Mouse (Mus musculus): ENCODE results near the gene Fmn2.
A peak's percentile ranks its signal among the peaks of the same experiment; 100 is the strongest.

Gene Fmn2

DNA sequence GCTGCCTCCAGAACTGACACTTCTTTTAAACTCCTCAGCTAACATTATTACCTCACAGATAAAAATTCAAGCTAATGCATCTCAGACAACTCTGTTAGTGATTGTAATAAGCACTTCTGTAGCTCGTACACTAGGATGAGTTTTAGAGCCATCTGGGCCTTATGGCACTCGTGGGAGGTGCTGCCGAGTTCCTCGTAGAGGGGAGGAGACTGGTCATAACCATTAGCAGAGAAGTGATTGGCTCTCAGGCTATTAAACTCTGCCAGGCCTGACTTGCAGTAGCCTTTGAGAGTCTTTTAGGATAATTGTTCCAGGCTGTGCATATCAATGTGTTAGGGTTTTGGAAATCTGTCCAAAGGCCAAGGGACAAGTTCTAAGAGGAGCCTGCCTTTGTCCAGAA is 55.6 kb downstream of the Fmn2 start:
- no peak for DNase-seq (ENCODE audit: low spot score in 2 of 2)

DNA sequence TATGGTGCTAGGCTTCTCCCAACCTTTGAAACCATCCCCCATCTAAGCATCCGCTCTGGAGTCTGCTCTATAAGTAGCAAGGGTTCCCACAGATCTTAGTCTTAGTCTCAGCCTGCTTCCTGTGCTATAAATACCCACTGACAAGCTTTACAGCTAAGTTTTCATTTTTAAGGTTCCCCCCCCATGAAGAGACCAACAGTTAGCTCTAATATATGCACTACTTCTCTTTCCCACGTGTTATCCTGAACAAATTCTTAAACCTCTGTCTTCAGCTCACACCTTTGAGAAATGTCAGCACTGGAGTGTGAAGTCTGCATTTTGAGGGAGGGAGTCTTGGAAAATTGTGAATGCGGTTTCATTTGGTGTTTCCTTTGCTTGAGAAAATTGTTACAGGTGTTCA is 56.2 kb downstream of the Fmn2 start:
- DNase-seq (ENCODE audit: low spot score in 2 of 2): no peak

GRCm38 (mm10) chr1:174558488-174558887 is 56.9 kb downstream of the Fmn2 start:
- DNase-seq (ENCODE audit: low spot score in 2 of 2): peak in 1 of 2 experiments; percentile 34

DNA sequence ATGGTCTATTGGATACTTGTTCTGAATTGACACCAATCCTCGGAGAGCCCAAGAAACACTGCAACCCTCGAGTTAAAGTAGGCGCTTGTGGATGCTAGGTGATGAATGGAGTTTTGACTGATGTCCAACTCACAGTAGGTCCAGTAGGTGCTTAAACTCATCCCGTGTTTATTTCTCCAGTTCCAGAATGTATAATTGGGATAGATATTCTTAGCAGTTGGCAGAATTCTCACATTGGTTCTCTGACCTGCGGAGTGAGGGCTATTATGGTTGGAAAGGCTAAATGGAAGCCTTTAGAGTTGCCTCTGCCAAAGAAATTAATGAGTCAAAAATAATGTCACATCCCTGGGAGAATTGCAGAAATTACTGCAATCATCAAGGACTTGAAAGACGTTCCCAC is 62.9 kb downstream of the Fmn2 start:
- no peak for DNase-seq (ENCODE audit: low spot score in 2 of 2)

DNA sequence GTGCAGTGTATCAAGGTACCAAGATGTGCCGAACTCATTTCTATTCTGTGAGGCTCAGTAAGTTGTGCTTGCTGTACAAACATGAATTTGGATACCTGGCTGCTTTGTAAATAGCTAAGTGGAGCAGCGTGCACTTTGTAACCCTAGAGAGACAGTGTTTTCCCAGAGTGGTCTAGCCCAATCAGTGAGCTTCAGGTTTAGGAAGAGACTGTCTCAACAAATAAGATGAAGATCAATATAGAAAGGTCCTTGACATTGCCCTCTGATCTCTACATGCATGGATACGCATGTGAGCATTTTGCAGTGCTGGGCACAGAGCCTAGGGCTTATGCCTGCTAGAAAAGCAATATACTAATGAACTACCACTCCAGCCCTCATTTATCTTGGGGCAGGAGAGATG is 67.0 kb downstream of the Fmn2 start:
- DNase-seq (ENCODE audit: low spot score in 2 of 2): no peak

DNA sequence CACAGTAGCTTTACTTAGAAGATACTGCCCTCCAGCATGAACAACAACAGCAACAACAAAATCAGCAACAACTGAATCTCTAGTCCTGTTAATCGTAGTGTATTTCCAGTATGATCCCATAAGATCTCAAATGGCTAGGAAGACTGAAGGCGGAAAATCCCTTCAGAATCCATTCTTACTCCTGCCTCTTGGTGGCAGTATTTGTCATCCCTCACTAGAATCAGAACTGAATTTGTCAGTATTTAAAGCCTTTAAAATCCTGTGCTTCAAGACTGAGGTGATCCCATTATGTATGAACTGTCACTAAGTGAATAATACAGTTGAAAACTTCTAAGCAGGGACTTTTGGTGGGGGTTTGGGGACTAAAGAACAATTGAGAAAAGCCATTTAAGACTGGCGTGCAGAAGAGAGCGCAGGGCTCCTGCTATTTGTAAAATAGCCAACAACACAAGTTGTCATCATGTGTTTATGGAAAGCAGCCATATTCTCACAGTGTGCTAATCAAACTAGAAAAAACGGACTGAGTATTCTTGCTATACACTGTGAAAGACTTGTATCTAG is 90.9 kb downstream of the Fmn2 start:
- peak; percentile 23 to 31 for DNase-seq (ENCODE audit: low spot score in 2 of 2)

- DNase-seq (ENCODE audit: low spot score in 2 of 2): peak; percentile 84 to 86
These were observed 93.4 kb downstream of the Fmn2 start for GRCm38 (mm10) chr1:174594989-174595388.

DNA sequence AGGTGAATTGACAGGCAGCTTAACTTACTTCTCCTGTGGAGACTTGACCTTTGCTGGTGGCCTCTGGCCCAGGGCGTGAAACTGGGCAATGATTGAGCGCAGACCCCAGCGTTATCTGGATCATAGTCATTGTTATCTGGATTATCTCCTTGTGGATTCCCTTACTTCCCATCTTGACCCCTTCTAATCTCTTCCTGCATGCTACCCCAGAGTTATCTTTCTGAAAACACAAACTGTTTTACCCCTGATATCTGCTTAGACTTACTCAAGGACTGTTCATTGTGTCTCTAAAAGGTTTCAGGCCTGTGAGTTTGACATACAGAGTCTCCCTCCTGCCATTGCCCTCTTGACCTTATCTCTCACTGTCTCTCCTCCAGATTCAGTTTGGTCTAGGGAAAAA is 95.9 kb downstream of the Fmn2 start:
- no peak for DNase-seq (ENCODE audit: low spot score in 2 of 2)

- no peak for DNase-seq (ENCODE audit: low spot score in 2 of 2)
These were observed 96.6 kb downstream of the Fmn2 start for GRCm38 (mm10) chr1:174598226-174598625.

GRCm38 (mm10) chr1:174600041-174600440 is 98.4 kb downstream of the Fmn2 start:
- DNase-seq (ENCODE audit: low spot score in 2 of 2): no peak

GRCm38 (mm10) chr1:174600620-174601019 is 99.0 kb downstream of the Fmn2 start:
- DNase-seq (ENCODE audit: low spot score in 2 of 2): no peak

GRCm38 (mm10) chr1:174617368-174617767 is 115.7 kb downstream of the Fmn2 start:
- DNase-seq (ENCODE audit: low spot score in 2 of 2): no peak

GRCm38 (mm10) chr1:174621512-174621911 is 119.9 kb downstream of the Fmn2 start:
- DNase-seq (ENCODE audit: low spot score in 2 of 2): no peak

- no peak for DNase-seq (ENCODE audit: low spot score in 2 of 2)
These were observed 121.4 kb downstream of the Fmn2 start for GRCm38 (mm10) chr1:174623054-174623453.

GRCm38 (mm10) chr1:174630074-174630473 is 128.4 kb downstream of the Fmn2 start:
- no peak for DNase-seq (ENCODE audit: low spot score in 2 of 2)

- no peak for DNase-seq (ENCODE audit: low spot score in 2 of 2)
These were observed 134.7 kb downstream of the Fmn2 start for GRCm38 (mm10) chr1:174636291-174636690.

DNA sequence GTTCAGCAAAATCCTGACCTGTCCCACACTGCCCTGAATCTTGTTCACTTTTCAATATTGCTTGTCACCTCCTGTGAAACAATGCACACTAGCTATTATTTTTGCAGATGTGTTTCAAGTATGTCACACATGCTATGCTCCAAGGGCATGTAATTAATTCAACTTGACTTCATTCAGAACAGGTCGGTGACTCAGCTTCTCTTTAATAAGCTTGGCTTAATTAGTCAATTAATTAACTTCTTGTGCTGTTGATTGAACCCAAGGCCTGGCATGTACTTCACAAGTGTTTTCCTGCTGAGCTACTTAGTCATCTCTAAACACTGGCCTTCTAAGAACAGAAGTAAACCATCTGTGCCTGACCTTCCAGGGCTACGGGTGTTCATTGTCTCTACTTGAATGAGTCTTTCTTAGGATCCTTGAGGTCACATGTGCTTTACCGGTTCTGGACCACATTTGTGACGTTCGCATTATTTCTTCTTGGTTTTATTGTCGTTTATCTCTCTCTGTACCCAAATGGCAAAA is 136.0 kb downstream of the Fmn2 start:
- no peak for DNase-seq (ENCODE audit: low spot score in 2 of 2)

DNA sequence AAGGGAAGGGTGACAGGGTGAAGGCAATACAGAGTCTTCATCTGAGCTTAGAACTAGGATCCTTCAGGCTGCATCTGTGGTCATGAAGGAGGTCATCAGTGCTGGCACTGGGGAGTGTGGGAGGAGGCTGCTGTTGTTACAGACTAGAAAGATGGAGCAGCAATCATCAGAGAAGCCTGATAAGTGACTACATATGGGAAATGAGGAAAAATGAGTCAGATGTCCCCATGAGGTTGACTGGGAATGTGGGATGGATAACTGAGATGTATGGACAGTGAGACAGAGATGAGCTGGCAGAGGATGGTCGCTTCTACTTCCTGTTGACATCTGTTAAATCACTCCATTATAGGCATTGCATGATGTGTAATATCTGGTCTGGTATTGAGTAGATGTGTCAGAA is 139.3 kb downstream of the Fmn2 start:
- no peak for DNase-seq (ENCODE audit: low spot score in 2 of 2)

DNA sequence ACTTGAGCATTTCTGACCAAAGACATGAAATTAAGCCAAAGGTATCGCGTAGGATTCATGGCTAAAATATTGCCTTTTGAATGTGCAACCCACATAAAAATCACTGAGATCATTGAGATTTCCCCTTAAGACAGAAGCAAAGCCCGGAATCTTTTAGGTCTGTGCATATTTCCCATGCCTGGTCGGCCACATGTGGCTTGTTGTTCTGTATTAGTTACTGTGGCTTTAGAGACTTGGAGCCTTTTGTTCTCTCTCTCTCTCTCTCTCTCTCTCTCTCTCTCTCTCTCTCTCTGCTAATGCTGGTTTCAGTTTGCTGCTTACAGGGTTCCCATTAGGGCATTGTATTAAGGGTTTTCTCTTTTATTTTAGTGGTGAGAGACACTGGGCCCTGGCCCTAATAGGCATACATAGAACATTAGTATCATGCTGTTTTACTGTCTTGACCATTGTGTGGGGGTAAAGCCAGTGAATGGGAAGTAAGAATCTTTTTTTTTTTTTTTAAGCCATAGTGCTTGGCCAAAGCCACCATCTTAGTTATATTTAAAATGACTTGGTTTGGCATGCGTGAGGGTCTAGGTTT is 141.9 kb downstream of the Fmn2 start:
- DNase-seq (ENCODE audit: low spot score in 2 of 2): no peak

DNA sequence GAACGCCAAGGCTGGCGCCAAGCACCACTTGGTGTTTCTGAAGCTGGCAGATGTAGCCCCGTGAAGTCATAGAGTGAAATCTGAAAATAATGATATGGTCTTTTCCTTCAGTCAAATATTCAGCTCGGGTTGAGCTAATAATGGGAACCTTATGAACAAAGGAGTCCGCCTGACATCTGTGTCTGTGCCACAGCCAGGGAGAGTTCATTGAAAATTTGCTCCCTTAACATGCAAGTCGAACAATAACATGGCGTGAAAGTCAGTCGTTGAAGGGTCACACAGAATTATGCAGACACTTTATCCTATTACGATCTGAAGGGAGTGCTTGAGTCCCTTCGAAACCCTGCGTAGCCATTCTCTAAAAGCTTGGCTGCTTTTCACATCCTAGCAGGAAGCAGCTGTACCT is 147.8 kb downstream of the Fmn2 start:
- no peak for DNase-seq (ENCODE audit: low spot score in 2 of 2)

DNA sequence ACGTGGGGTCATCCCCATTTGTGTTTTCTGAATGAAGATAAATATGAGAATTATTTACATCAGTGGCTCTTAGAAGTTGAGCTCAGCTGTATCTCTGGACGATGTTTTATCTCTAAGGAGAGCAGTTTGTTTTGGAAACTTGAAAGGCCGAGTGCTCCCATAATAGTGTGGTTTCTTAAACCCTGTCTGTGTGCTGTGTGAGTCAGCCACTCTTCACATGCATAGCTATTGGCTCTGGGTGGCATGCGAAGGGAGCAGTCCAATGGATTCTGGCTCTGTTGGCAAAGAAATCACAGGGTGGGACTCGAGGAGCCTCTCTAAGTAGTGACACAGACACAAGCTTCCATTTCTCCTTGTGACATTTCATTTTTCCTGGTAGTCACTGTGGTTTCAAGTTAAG is 152.9 kb downstream of the Fmn2 start:
- no peak for DNase-seq (ENCODE audit: low spot score in 2 of 2)

DNA sequence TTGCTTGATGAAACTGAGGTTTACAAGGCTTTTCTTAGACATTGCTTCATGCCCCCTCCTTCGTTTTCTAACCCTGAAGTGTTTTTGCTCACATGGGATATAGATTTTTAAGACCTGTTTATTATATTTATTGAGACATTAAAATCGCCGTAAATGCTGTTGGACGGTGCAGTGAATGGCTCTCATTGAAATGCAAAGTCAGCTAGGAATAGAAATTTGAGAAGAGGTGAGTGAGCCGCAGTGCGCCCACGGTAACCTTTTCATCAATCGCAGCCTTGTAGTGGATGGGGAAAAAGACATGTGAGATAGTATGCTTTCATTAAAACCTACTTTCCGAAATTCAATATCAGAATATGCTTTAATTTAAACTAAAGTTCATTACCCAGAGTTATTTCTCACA is 153.7 kb downstream of the Fmn2 start:
- DNase-seq (ENCODE audit: low spot score in 2 of 2): no peak

GRCm38 (mm10) chr1:174656554-174656953 is 154.9 kb downstream of the Fmn2 start:
- DNase-seq (ENCODE audit: low spot score in 2 of 2): no peak

Data from right cerebral cortex, adult 2 months (tissue).